Mouse (Mus musculus) MEL (cell line): ENCODE measurements at regions not wholly inside any gene's neighbourhood (a gene's known extent, or its start where the extent isn't known, plus 50 kb on each side); places are given as distances from the start of the nearest gene placed in this dataset.

Experiments used
- DNase-seq: peaks from one replicate; pipeline ENCODE4 v3.0.0; 2011; ENCODE audit warnings: low read depth, low spot score
- H3K27ac ChIP-seq: 2 replicates; pipeline ENCODE4 v1.5.1; 2012; ENCODE audit warnings: low read depth, mild to moderate bottlenecking, control low read depth, low read length, moderate library complexity; ENCODE audit not compliant: control insufficient read depth
- H3K27me3 ChIP-seq, 2 experiments: fragments of 150-350 bp in 1 of 2; sonication (generic) in 1 of 2; 2 replicates each; pipeline ENCODE4 v1.6.1; 2012; ENCODE audit warnings: low read length in 2 of 2, mild to moderate bottlenecking in 2 of 2, improper control_type of control experiment in 1 of 2, moderate library complexity in 1 of 2; ENCODE audit not compliant: insufficient read depth in 2 of 2, control insufficient read depth in 1 of 2
- H3K36me3 ChIP-seq, 2 experiments: 2 replicates each; pipeline ENCODE4 v1.6.1; 2012 to 2014; ENCODE audit warnings: low read length in 2 of 2, improper control_type of control experiment in 1 of 2, inconsistent platforms in 1 of 2, mild to moderate bottlenecking in 1 of 2; ENCODE audit not compliant: insufficient read depth in 2 of 2, control insufficient read depth in 1 of 2
- H3K4me1 ChIP-seq, 2 experiments: fragments of 150-350 bp in 1 of 2; sonication (generic) in 1 of 2; 2 replicates each; pipeline ENCODE4 v1.6.1; 2012; ENCODE audit warnings: low read length in 2 of 2, improper control_type of control experiment in 1 of 2, mild to moderate bottlenecking in 1 of 2; ENCODE audit not compliant: insufficient read depth in 2 of 2, control insufficient read depth in 1 of 2
- H3K4me3 ChIP-seq, 2 experiments: fragments of 150-350 bp in 1 of 2; sonication (generic) in 1 of 2; 2 replicates each; pipeline ENCODE4 v1.5.1; 2012; ENCODE audit warnings: low read depth in 2 of 2, low read length in 2 of 2, mild to moderate bottlenecking in 2 of 2, moderate library complexity in 2 of 2, control low read depth in 1 of 2, improper control_type of control experiment in 1 of 2; ENCODE audit not compliant: control insufficient read depth in 1 of 2, insufficient read depth in 1 of 2
- H3K79me2 ChIP-seq: 2 replicates; pipeline ENCODE4 v1.6.1; 2012; ENCODE audit warnings: mild to moderate bottlenecking, low read length, moderate library complexity; ENCODE audit not compliant: control insufficient read depth, poor library complexity, insufficient read depth
- H3K9ac ChIP-seq: 2 replicates; pipeline ENCODE4 v1.6.1; 2012; ENCODE audit warnings: low read depth, mild to moderate bottlenecking, control low read depth, low read length, moderate library complexity; ENCODE audit not compliant: control insufficient read depth, poor library complexity, severe bottlenecking
- H3K9me3 ChIP-seq: fragments of 150-350 bp; sonication (generic); replicated peaks from 2 replicates; pipeline ENCODE4 v1.6.1; 2012; ENCODE audit warnings: mild to moderate bottlenecking, low read length, improper control_type of control experiment, moderate library complexity; ENCODE audit not compliant: insufficient read depth
- BHLHE40 ChIP-seq: IDR thresholded peaks from 2 replicates; pipeline ENCODE4 v1.6.1; 2012; ENCODE audit warnings: low read depth, mild to moderate bottlenecking, inconsistent platforms, low read length, improper control_type of control experiment, borderline replicate concordance
- CHD2 ChIP-seq: IDR thresholded peaks from 2 replicates; pipeline ENCODE4 v1.6.1; 2011; ENCODE audit warnings: low read length, improper control_type of control experiment
- CTCF ChIP-seq, 3 experiments: IDR thresholded peaks in 2 of 3; conservative IDR thresholded peaks in 1 of 3; 2 replicates each; pipeline ENCODE4 v1.5.1; 2011 to 2012; ENCODE audit warnings: low read length in 3 of 3, low read depth in 2 of 3, mild to moderate bottlenecking in 2 of 3, improper control_type of control experiment in 1 of 3, inconsistent platforms in 1 of 3, mixed read lengths in 1 of 3, moderate library complexity in 1 of 3; ENCODE audit not compliant: control insufficient read depth in 1 of 3, insufficient read depth in 1 of 3, poor library complexity in 1 of 3, severe bottlenecking in 1 of 3
- E2F4 ChIP-seq: IDR thresholded peaks from 2 replicates; pipeline ENCODE4 v1.6.1; 2011; ENCODE audit warnings: low read depth, low read length, improper control_type of control experiment, borderline replicate concordance
- HCFC1 ChIP-seq: IDR thresholded peaks from 2 replicates; pipeline ENCODE4 v1.6.1; 2012; ENCODE audit warnings: low read depth, mild to moderate bottlenecking, inconsistent platforms, low read length, improper control_type of control experiment, moderate library complexity
- JUND ChIP-seq: IDR thresholded peaks from 2 replicates; pipeline ENCODE4 v1.6.1; 2011; ENCODE audit warnings: low read depth, mild to moderate bottlenecking, improper control_type of control experiment, low read length
- MAFK ChIP-seq: IDR thresholded peaks from 2 replicates; pipeline ENCODE4 v1.6.1; 2011; ENCODE audit warnings: low read depth, mild to moderate bottlenecking, low read length, improper control_type of control experiment, borderline replicate concordance
- MAX ChIP-seq: IDR thresholded peaks from 2 replicates; pipeline ENCODE4 v1.6.1; 2011; ENCODE audit warnings: low read length, improper control_type of control experiment
- MEF2A ChIP-seq: IDR thresholded peaks from 2 replicates; pipeline ENCODE4 v1.6.1; 2014; ENCODE audit warnings: low read depth, mild to moderate bottlenecking, inconsistent platforms, low read length, improper control_type of control experiment; ENCODE audit not compliant: poor library complexity, insufficient replicate concordance, severe bottlenecking; ENCODE audit errors: extremely low read depth
- MXI1 ChIP-seq: IDR thresholded peaks from 2 replicates; pipeline ENCODE4 v1.6.1; 2011; ENCODE audit warnings: mild to moderate bottlenecking, low read depth, low read length, improper control_type of control experiment
- MYB ChIP-seq: IDR thresholded peaks from 2 replicates; pipeline ENCODE4 v1.6.1; 2011; ENCODE audit warnings: mild to moderate bottlenecking, low read depth, low read length, improper control_type of control experiment
- NELFE ChIP-seq: IDR thresholded peaks from 2 replicates; pipeline ENCODE4 v1.6.1; 2011; ENCODE audit warnings: low read depth, low read length, improper control_type of control experiment
- NRF1 ChIP-seq: IDR thresholded peaks from 2 replicates; pipeline ENCODE4 v1.6.1; 2014; ENCODE audit warnings: low read depth, mild to moderate bottlenecking, inconsistent platforms, low read length, improper control_type of control experiment, moderate library complexity; ENCODE audit not compliant: poor library complexity, insufficient read depth, severe bottlenecking
- RAD21 ChIP-seq: IDR thresholded peaks from 2 replicates; pipeline ENCODE4 v1.6.1; 2011; ENCODE audit warnings: mild to moderate bottlenecking, low read depth, low read length, improper control_type of control experiment
- RCOR1 ChIP-seq: IDR thresholded peaks from 2 replicates; pipeline ENCODE4 v1.6.1; 2012; ENCODE audit warnings: low read depth, mild to moderate bottlenecking, inconsistent platforms, low read length, improper control_type of control experiment
- TAL1 ChIP-seq: IDR thresholded peaks from 2 replicates; pipeline ENCODE4 v1.6.1; 2012; ENCODE audit warnings: mild to moderate bottlenecking, inconsistent platforms, low read length, moderate library complexity, mixed read lengths
- UBTF ChIP-seq: IDR thresholded peaks from 2 replicates; pipeline ENCODE4 v1.6.1; 2012; ENCODE audit warnings: low read depth, mild to moderate bottlenecking, inconsistent platforms, low read length, improper control_type of control experiment, moderate library complexity, borderline replicate concordance; ENCODE audit not compliant: insufficient read depth
- USF1 ChIP-seq: IDR thresholded peaks from 2 replicates; pipeline ENCODE4 v1.6.1; 2014; ENCODE audit warnings: low read depth, mild to moderate bottlenecking, inconsistent platforms, low read length, improper control_type of control experiment, moderate library complexity

GRCm38 (mm10) chr13:78426306-78426921, 226.9 kb upstream of the Nr2f1 start:
- Histone ChIP-seq H3K27me3 (no peaks in the 10 kb centered on the region), H3K9ac (no peak overlapping the region), H3K27ac (no peak overlapping the region), H3K4me3 (no peak overlapping the region), H3K9me3 (no peaks in the 10 kb centered on the region), H3K79me2 (no peaks in the 10 kb centered on the region), H3K36me3 (no peaks in the 10 kb centered on the region), H3K4me1 (no peaks in the 10 kb centered on the region)
- no peak for DNase-seq
- TF ChIP-seq MEF2A (no peak), MAFK (no peak), JUND (no peak), TAL1 (no peak), RAD21 (no peak), CTCF (IDR thresholded peaks at IDR 0.05 in 2 of 3, conservative IDR thresholded peaks at IDR 0.05 in 1 of 3; ENCODE audit: control insufficient read depth in 1 of 3, insufficient read depth in 1 of 3, low read depth in 2 of 3, low read length in 3 of 3, poor library complexity in 1 of 3, severe bottlenecking in 1 of 3) (no peak), HCFC1 (no peak), NRF1 (no peak), CHD2 (no peak), RCOR1 (no peak), NELFE (no peak), MYB (no peak), UBTF (no peak), E2F4 (no peak), USF1 (no peak), MAX (no peak)

DNA sequence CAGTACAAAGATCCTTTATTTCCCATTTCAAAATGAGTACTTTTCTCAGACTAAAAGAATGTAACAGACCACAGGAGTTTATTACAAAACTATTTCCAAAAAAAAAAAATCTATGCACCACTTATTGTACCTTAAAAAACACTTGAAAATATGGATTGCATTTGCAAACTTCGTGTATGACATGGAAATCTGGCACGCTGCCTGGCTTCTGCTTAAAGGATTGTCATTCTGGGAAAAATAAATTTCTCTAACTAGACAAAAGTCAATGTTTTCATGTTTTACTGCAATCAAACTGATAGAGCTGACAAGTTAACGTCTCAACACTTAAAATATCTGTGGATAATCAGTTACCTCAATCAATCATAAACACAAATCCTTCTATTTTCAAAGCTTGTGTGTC, 205.5 kb upstream of the Nr2f1 start:
- no peak for DNase-seq
- H3K4me1 ChIP-seq = no peaks in the 10 kb centered on the region
- H3K36me3 ChIP-seq = no peaks in the 10 kb centered on the region
- no peaks in the 10 kb centered on the region for H3K9me3 ChIP-seq
- H3K9ac ChIP-seq = no peak overlapping the region
- no peak overlapping the region for H3K4me3 ChIP-seq
- no peak overlapping the region for H3K27ac ChIP-seq
- no peaks in the 10 kb centered on the region for H3K27me3 ChIP-seq
- H3K79me2 ChIP-seq = no peaks in the 10 kb centered on the region
- no peak for TF ChIP-seq BHLHE40
- no peak for TF ChIP-seq E2F4
- no peak for TF ChIP-seq MXI1
